Mouse (Mus musculus): ENCODE measurements around the gene Gm42791.

Gene Gm42791

GRCm38 (mm10) chr5:148994706-148995414 is at the start of gene Gm42791:
Gene Gm42791 (minus strand): TSS chr5:148995147.
- DNase-seq (ENCODE audit: inconsistent ontology term): peak; percentile 95

DNA sequence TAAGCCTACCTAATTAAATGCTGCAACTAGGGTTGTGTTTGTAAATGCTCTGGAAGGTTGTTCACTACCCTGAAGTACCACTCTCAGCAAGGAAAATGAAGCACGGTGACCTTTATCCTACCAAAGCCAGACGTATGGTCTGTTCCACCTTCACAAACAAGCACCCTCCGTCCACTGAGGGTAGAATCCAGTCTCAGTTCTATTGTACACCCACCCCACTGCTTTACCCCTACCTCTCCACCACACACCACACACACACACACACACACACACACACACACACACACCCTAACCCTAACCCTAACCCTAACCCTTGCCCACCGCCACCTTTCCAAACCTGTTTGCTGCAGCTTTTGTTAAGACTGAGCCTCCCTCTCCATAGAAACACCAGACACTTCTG is 49.1 kb upstream of the Gm42791 start:
- no peak for DNase-seq (ENCODE audit: inconsistent ontology term)

GRCm38 (mm10) chr5:149043240-149043639 is 48.3 kb upstream of the Gm42791 start:
- no peak for DNase-seq (ENCODE audit: inconsistent ontology term)

- no peak for DNase-seq (ENCODE audit: inconsistent ontology term)
Observed at GRCm38 (mm10) chr5:149039825-149040224, 44.9 kb upstream of the Gm42791 start.

DNA sequence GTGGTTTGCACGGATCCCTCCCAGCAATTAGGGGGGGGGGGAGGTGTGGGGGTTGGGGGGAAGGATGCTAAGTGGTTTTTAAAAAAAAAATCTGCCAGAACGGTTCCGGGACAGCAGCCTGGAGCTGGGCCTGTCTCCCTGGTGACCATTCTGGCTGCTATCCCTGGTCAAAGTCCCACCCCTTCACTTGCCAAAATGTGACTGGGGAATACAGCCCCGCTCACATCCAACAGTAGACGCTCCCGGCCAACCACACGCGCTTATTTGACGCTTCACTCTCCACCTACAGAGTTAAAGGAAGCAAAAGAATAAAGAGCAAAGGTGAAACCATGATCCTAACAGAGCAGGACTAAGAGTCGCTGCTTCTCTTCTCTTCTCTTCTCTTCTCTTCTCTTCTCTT is 42.8 kb upstream of the Gm42791 start:
- DNase-seq (ENCODE audit: inconsistent ontology term): no peak

- DNase-seq (ENCODE audit: inconsistent ontology term): no peak
Observed at GRCm38 (mm10) chr5:149036920-149037319, 42.0 kb upstream of the Gm42791 start.

DNA sequence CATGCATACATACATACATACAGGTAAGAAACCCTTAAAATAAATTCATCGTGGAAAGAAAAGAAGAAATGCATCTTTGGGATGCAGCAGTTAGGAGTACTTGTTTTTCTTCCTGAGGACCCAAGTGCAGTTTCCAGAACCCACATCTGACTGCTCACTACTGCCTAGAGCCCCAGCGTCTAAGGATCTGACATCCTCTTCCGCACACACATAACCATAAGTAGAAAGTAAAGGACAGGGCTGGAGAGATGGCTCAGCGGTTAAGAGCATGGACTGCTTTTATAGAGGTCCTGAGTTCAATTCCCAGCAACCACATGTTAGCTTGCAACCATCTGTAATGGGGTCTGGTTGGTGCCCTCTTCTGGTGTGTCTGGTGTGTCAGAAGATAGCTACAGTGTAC is 37.5 kb upstream of the Gm42791 start:
- no peak for DNase-seq (ENCODE audit: inconsistent ontology term)

DNA sequence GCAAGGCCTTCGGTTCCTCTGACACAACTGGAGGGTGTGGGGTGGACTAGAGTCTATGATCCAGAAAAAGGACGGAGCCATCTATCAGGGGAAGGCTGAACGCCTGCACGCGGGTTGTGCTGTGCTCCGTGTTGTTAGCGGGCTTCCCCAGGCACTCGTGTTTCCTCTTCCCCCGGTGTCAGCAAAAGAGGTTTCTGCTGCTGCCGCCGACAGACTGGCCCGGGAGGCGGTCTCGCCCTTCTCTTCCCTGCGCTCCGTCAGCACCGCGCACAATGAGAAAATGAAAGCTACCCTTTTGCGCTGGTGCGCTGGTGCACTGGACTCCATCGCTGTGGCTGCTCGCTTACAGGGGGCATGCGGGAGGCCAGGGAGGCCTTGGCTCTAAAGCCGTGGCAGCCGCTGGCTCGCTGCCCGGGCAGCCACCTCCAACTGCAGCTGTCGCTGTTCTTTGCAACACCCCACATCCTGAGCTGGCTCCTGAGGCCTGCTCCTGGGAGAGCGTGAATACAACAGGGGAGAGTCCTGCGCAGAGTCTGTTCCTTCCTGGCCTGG is 36.3 kb upstream of the Gm42791 start:
- DNase-seq (ENCODE audit: inconsistent ontology term): peak; percentile 91

DNA sequence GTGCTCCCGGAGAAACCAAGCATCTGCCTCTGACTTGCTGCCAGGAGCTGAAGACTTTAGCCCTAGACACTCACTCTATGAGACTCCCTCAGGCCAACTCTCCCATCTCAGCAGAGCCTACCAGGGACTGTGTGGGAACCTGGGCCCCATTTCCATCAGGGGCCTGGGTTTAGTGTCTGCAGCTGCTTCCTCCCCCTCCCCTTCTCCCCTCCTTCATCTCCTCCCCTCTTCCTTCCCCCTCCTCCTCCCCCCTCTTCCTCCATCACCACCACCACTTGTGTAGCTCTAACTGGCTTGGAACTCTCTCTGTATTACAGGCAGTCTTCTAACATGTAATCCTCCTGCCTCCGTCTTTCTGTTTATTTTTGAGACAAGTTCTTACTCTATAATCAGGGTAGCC is 35.2 kb upstream of the Gm42791 start:
- DNase-seq (ENCODE audit: inconsistent ontology term): no peak

- no peak for DNase-seq (ENCODE audit: inconsistent ontology term)
Observed at GRCm38 (mm10) chr5:149028394-149028793, 33.4 kb upstream of the Gm42791 start.

GRCm38 (mm10) chr5:149027389-149027788 is 32.4 kb upstream of the Gm42791 start:
- no peak for DNase-seq (ENCODE audit: inconsistent ontology term)

DNA sequence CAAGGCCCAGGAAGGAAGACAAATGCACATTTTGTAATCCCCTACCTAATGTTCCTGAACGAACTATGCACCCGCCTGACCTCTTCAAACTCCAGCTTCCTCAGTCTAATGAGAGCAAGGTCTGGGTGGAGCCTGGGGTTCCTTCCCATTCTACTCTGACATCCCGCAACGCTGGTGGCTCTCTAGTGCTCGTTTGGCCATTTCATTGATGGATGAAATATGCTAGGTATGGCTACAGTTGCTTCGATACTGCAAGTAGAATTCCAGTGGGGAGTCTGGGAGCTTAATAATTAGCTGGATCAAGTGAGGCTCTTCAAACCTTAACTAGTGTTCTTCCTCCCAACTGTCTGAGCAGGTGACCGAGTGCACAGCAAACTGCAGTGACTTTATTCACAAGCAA is 26.2 kb upstream of the Gm42791 start:
- no peak for DNase-seq (ENCODE audit: inconsistent ontology term)

DNA sequence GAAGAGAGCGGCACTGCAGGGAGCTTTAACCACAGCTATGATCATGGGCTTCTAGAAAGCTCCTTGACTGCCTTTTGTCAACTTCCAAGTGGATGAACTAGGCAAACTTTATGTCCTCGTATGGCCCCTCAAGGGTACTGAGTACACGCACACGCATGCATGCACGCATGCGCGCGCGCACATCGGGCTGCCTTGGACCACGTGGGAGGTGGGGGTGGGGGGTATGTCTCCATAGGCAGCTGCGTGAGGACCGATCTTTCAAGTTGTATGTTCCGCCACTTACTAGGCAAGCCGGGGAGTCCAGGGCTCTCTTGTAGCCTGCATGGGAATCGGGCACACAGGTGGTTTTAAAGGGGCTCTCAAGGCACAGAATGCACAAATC is 25.7 kb upstream of the Gm42791 start:
- no peak for DNase-seq (ENCODE audit: inconsistent ontology term)

DNA sequence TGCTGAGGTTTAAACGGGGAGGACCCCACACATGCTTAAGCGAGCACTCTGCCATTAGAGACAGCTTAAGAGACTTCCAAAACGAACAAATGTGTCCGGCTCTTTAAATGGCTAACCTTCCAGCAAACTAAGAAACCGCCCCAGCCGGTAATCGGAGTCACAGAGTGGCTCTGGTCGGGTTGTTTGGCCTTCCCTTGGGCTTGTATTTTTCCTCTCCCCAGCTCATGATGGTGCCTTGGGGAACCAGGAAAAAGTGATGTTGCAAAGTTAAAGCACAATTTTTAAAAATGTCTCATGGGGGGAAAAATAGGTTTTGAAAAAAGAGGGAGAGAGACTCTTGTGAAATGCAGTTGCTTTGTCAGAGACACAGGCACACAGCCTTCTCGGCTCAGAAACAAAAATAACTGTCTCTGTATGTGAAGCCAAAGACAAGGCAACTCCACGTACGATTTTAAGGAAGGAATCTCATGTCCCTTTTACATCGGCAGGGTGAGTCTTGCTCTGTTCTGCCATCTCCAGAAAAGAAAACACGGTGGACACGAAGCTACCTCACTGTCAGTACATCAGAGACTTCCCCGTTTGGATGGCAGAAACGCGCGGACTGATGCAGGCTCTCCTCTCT is 25.2 kb upstream of the Gm42791 start:
- DNase-seq (ENCODE audit: inconsistent ontology term): no peak

DNA sequence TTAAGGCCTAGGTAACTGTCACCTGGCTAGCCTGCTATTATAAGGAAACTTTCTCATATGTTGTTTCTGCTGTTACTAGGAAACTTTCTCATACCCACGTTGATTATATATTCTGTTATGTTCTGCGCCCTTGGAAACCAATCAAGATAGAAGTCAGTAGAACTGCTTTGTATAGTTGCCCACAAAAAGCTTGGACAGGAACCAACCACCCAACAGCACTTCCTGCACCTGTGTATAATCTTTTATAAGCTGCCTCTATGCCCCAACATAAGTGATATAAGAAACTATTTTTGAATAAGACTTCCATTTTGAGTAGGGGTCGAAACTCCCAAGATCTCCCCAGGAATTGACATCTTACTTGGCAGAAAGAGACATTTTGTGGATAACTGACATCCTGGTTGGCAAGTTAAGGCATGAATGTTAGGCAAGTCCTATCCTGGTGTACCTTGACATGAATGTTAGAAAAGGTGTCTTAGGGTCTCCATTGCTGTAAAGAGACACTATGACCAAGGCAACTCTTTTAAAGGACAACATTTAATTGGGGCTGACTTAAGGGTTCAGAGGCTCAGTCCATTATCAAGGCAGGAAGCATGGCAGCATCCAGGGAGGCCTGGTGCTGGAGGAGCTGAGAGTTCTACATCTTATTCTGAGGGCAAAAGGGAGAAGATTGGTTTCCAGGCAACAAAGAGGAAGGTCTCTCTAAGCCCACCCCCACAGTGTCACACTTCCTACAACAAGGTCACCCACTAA is 22.9 kb upstream of the Gm42791 start:
- no peak for DNase-seq (ENCODE audit: inconsistent ontology term)

DNA sequence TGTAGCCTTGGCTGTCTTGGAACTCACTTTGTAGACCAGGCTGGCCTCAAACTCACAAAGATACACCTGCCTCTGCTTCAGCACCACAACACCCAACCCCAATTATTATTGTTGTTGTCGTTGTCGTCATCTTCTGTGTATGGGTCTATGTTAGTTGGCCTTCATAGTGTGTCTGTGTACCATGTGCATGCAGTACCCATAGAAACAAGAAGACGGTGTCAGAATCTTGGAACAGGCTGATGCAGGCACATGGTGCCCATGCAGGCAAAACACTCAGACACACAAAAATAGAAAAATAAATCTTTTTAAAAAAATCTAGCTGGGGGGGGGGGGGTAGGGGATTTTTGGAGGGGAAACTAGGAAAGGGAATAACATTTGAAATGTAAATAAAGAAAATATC is 22.2 kb upstream of the Gm42791 start:
- no peak for DNase-seq (ENCODE audit: inconsistent ontology term)

DNA sequence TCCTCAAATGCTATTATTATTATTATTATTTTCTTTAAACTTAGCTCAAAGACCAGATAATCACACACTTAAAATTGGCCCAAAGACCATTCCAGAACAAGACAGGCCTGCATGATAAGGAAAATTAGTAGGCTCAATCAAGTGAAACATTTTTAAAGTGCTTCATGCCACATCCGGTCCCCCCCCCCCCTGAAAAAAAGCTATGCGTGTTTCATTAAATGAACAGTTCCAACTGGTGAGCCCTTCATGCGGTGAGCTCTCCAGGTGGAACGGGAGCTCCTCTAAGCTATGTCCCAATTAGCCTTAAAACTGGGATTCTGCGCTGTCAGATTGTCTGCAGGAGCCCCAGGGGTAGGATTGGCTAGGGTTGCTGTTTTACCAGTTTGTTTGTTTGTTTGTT is 21.3 kb upstream of the Gm42791 start:
- DNase-seq (ENCODE audit: inconsistent ontology term): no peak

GRCm38 (mm10) chr5:149015335-149016201 is 20.6 kb upstream of the Gm42791 start:
- DNase-seq (ENCODE audit: inconsistent ontology term): no peak

- DNase-seq (ENCODE audit: inconsistent ontology term): no peak
Observed at GRCm38 (mm10) chr5:149014600-149015268, 19.8 kb upstream of the Gm42791 start.

- DNase-seq (ENCODE audit: inconsistent ontology term): no peak
Observed at GRCm38 (mm10) chr5:149013817-149014508, 19.0 kb upstream of the Gm42791 start.

- no peak for DNase-seq (ENCODE audit: inconsistent ontology term)
Observed at GRCm38 (mm10) chr5:149009111-149009510, 14.2 kb upstream of the Gm42791 start.
